Mouse (Mus musculus) heart, postnatal 0 days (tissue): ENCODE results near the gene Hsp90ab1.

Experiments
- CTCF ChIP-seq: IDR thresholded peaks from 2 replicates; pipeline ENCODE4 v1.5.1; 2016; ENCODE audit warnings: antibody characterized with exemption, control low read depth, low read depth
- EP300 ChIP-seq: IDR thresholded peaks from 2 replicates; pipeline ENCODE4 v1.6.1; 2016; ENCODE audit warnings: antibody characterized with exemption, low read depth

DNA sequence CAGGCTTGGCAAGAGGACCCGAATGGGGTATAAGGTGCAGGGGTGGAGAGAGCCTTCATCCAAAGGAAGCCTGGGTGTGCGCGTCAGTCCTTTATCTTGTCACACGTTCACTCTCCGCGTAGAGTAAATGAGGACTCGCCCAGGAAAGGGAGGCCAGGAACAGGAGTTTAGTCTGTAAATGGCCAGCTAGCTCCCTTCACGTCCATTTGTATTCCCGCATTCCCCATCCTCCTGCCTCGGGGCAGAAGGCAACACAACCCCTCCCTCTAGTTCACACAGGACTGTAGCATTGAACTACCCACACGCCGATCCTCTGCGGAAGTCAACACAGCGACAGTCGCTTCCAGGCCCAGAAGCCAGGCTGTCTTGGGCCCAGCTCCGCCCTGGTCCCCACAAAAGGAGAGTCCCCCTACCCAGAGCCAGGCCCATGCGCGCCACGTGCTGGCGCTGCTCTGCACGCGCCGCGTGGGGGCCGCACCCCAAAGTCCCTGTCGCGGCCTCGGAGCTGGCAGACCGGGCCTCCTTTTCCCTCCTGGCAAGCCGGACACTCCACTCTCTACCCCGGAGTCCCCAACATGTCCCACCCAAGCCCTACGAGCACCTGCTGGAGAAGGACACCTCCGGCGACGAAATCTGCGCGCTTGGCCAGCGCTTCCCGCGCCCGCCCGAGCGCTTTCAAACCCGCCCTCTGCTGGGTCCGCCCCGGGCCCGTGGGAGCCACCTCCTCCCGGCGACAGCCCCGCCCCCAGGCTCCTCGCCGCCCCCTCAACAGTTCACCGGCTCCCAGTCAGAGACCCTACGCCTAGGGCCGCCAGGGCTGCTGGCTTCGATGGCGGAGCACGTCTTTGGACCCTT lies 22.0 kb upstream of the Hsp90ab1 start:
- TF ChIP-seq CTCF (peak; percentile 4; the same call in 1 of the 2 replicates), EP300 (no peak)
